Mouse (Mus musculus) midbrain, postnatal 0 days (tissue): ENCODE measurements at regions not wholly inside any gene's neighbourhood (a gene's known extent, or its start where the extent isn't known, plus 50 kb on each side); places are given as distances from the start of the nearest gene placed in this dataset.
A peak's percentile ranks its signal among the peaks of the same experiment; 100 is the strongest.

Experiments
- ATAC-seq: fragments of 200-750 bp; cut with Nextera tagmentation; 2 replicates; pipeline ENCODE4 v1.8.0; 2017; ENCODE audit warnings: moderate number of reproducible peaks, mild to moderate bottlenecking, moderate TSS enrichment, moderate library complexity; ENCODE audit not compliant: low FRiP score
- DNase-seq: peaks from one replicate; pipeline ENCODE4 v3.0.0-alpha.2; 2015; ENCODE audit warnings: low spot score
- H3K27ac ChIP-seq: fragments of 300-500 bp; sonication (generic); 2 replicates; pipeline ENCODE4 v1.5.1; 2014; ENCODE audit warnings: low read depth, mild to moderate bottlenecking, low read length, mixed read lengths
- H3K27me3 ChIP-seq: fragments of 300-500 bp; sonication (generic); 2 replicates; pipeline ENCODE4 v1.6.1; 2014; ENCODE audit warnings: low read length, control low read depth, mixed read lengths; ENCODE audit not compliant: insufficient read depth
- H3K36me3 ChIP-seq: fragments of 300-500 bp; sonication (generic); 2 replicates; pipeline ENCODE4 v1.6.1; 2014; ENCODE audit warnings: low read length, control low read depth, mixed read lengths; ENCODE audit not compliant: insufficient read depth
- H3K4me1 ChIP-seq: fragments of 300-500 bp; sonication (generic); 2 replicates; pipeline ENCODE4 v1.6.1; 2014; ENCODE audit warnings: mild to moderate bottlenecking, control low read depth, antibody characterized with exemption, low read length, mixed read lengths; ENCODE audit not compliant: insufficient read depth
- H3K4me2 ChIP-seq: fragments of 300-500 bp; sonication (generic); 2 replicates; pipeline ENCODE4 v1.6.1; 2014; ENCODE audit warnings: low read depth, mild to moderate bottlenecking, low read length, mixed read lengths; ENCODE audit not compliant: poor library complexity, severe bottlenecking
- H3K4me3 ChIP-seq: fragments of 300-500 bp; sonication (generic); 2 replicates; pipeline ENCODE4 v1.5.1; 2014; ENCODE audit warnings: low read depth, mild to moderate bottlenecking, low read length, moderate library complexity
- H3K9ac ChIP-seq: fragments of 300-500 bp; sonication (generic); replicated peaks from 2 replicates; pipeline ENCODE4 v1.6.1; 2014; ENCODE audit warnings: mild to moderate bottlenecking, low read length, moderate library complexity, mixed read lengths; ENCODE audit not compliant: poor library complexity, severe bottlenecking
- H3K9me3 ChIP-seq: fragments of 300-500 bp; sonication (generic); 2 replicates; pipeline ENCODE4 v1.6.1; 2016; ENCODE audit warnings: low read length, control low read depth
- CTCF ChIP-seq: IDR thresholded peaks from 2 replicates; pipeline ENCODE4 v1.5.1; 2016; ENCODE audit warnings: antibody characterized with exemption, mild to moderate bottlenecking
- WGBS: fragments of 180-500 bp; shearing (Covaris S2); extraction: QIAGEN DNeasy Blood & Tissue Kit; methylation state at CpG from one replicate; pipeline ENCODE4 v1.1.7; 2014; 5-methylcytosine and 5-hydroxymethylcytosine counted together

DNA sequence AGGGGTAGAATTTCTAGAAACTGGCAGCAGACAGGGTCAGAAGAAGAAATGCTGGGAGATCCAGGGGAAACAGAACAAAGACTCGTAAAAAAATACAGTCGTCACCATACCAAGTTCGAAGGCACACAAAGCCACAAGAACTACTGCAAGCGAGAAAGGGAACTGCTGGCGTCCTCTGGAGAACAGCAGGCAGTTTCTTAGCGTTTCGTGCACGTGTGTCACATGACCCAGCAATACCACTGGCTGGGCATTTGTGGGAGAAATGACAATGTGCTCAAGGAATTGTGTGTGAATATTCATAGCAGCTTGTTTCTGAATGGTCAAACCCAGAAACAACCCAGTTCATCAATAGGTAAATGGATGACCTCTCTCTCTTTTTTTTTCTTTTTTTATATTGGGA, 211.5 kb upstream of the Peli2 start:
- H3K4me3 ChIP-seq, result no peak overlapping the region
- no peak overlapping the region for H3K9ac ChIP-seq
- no peak overlapping the region for H3K27ac ChIP-seq
- H3K9me3 ChIP-seq, result no peaks in the 10 kb centered on the region
- ATAC-seq, result no peak
- H3K4me2 ChIP-seq, result no peak overlapping the region
- 50% methylated on average over 8 of the region's 8 CpGs for WGBS
- no peaks in the 10 kb centered on the region for H3K27me3 ChIP-seq
- no peak for TF ChIP-seq CTCF
- H3K36me3 ChIP-seq, result no peaks in the 10 kb centered on the region
- no peak for DNase-seq
- peaks cover 10% of the 10 kb centered on the region; the same call in 1 of the 2 replicates for H3K4me1 ChIP-seq

DNA sequence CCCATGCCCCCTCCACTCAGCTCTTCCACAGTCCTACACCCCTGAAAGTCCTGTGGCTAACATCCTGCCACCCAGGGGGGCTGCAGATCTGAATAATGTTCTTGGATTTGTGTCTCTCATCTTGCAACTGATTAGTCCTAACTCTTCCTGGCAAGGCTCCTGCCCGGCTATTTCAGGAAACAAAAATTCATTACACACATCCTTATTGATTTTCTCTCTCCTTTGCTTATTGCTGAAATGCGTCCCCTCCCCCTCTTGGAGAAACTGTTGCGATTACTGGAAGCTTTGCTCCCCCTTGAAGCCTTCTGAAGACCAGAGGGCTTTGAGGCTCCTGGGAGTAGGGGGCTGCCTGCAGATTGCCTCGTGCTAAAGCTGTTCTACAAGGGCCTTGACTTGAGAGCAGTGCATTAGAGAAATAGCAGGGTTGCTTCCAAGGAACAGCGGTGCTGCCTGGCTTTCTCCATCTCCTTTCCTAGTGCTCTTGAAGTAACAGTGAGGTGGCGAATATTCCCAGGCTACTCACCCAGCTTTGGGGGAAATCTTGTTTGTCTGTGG, 209.8 kb upstream of the Peli2 start:
- 21% methylated on average over 6 of the region's 6 CpGs for WGBS
- Histone ChIP-seq H3K4me1 (peaks cover 10% of the 10 kb centered on the region; the same call in 1 of the 2 replicates), H3K4me3 (no peak overlapping the region), H3K9me3 (no peaks in the 10 kb centered on the region), H3K36me3 (no peaks in the 10 kb centered on the region), H3K27ac (no peak overlapping the region; the same call in 1 of the 2 replicates), H3K9ac (no peak overlapping the region), H3K27me3 (no peaks in the 10 kb centered on the region), H3K4me2 (no peak overlapping the region)
- no peak for TF ChIP-seq CTCF
- no peak for DNase-seq
- no peak for ATAC-seq

DNA sequence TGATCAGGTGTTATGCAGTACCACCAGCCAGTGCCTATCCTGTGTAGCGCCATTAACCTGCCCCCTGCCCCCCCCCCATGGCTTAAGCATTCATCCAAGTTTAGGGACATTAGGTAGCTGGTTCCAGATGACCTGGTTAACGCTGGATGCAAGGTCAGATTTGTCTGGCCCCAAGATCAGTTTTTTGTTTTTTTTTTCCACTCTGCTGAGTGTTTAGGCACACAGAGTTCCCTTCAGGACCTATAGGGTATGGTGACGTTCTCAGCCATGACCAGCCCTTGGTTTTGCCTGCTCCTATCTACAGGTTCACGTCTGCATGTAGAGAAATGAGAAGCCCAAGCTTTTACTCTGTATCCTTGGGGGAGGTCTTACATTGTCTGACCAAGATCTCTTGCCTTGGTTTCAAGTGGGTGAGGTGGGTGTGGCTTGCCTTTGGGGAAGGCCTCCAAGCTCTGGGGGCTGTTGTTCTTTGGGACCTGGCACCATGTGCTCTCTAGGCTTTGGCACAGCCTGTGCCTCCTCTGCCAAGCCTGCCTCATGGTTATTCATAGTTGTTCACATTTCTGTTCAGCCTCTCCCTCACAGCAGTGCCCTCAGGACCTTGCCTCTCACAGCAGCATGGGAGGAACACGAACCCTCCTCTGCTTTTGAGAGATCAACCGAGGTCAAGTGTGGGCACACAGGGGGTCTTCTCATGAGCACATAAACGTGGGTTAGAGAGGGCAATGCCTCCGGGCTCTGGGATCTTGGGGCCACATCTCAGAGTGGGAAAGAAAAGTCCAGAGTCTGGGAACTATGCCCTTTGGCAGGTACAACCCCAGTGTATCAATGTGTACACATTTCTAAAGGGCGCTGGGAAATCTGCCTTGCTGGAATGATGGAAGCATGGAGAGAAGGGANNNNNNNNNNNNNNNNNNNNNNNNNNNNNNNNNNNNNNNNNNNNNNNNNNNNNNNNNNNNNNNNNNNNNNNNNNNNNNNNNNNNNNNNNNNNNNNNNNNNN, 208.8 kb upstream of the Peli2 start:
- ATAC-seq, result peak; percentile 84
- TF ChIP-seq CTCF, result no peak
- no peak overlapping the region for H3K9ac ChIP-seq
- H3K36me3 ChIP-seq, result no peaks in the 10 kb centered on the region
- no peaks in the 10 kb centered on the region for H3K9me3 ChIP-seq
- H3K27ac ChIP-seq, result no peak overlapping the region
- peaks cover 13% of the 10 kb centered on the region; the same call in 1 of the 2 replicates for H3K4me1 ChIP-seq
- H3K4me3 ChIP-seq, result no peak overlapping the region
- H3K27me3 ChIP-seq, result no peaks in the 10 kb centered on the region
- peak; percentile 82 for DNase-seq
- WGBS, result 67% methylated on average over 9 of the region's 9 CpGs
- H3K4me2 ChIP-seq, result no peak overlapping the region

DNA sequence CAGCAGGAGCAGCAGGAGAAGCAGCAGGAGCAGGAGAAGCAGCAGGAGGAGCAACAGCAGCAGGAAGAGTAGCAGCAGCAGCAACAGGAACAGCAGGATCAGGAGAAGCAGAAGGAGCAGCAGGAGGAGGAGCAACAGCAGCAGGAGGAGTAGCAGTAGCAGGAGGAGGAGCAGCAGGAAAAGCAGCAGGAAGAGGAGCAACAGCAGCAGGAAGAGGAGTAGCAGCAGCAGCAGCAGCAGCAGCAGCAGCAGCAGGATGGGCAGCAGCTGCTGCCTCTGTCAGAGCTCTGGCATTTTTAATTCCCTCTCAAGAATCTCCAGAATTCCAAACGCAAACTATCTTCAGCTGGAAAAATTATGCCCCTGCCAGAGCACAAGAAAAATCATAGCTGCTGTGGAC, 205.0 kb upstream of the Peli2 start:
- 68% methylated on average over 1 of the region's 1 CpGs for whole genome bisulfite sequencing
- TF ChIP-seq CTCF, result no peak
- no peak overlapping the region for H3K27ac ChIP-seq

DNA sequence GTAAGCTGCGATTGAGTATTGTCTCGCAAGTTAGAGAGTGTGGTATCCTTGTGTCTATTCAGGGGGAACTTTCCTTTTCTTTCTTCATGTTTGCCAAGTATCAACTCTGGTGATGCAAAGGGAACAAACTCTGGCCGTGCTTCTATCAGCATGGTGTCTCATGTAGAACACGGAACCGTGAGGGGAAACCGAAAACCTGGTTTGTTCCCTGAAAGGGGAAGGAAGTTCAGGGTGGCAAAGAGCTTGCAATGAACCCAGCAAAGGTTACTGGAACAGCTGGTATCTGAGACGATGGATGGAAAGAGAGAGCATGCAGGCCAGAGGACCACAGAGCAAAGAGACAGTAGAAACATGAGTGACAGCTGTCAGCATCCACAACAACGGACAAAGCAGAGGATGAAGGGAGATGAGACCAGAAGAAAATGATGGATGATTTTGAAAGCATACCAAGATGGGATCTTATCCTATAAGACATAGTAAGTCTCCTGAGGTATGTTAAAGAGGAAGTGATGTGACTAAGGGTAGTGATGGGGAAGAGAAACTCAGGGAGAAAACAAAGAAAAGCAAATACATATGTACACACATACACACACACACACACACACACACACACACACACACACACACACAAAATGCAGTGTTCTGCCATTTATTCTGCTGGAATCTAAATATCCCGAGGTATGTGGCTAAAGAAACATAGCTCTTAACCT, 199.8 kb upstream of the Peli2 start:
- Histone ChIP-seq H3K4me3 (no peak overlapping the region), H3K4me1 (0 out of 2 replicates have a peak, but pooled peaks cover 3% of the 10 kb centered on the region), H3K36me3 (no peaks in the 10 kb centered on the region), H3K27me3 (no peaks in the 10 kb centered on the region), H3K9ac (no peak overlapping the region), H3K4me2 (no peak overlapping the region), H3K9me3 (no peaks in the 10 kb centered on the region), H3K27ac (no peak overlapping the region)
- WGBS, result 95% methylated on average over 9 of the region's 9 CpGs
- DNase-seq (no peak), ATAC-seq (no peak)
- TF ChIP-seq CTCF, result no peak

More for the DNA sequence above, 205.0 kb upstream of the Peli2 start:
- Histone ChIP-seq H3K4me2 (no peak overlapping the region), H3K36me3 (no peaks in the 10 kb centered on the region), H3K27me3 (no peaks in the 10 kb centered on the region), H3K4me3 (no peak overlapping the region), H3K9me3 (no peaks in the 10 kb centered on the region), H3K4me1 (peaks cover 10% of the 10 kb centered on the region; the same call in 1 of the 2 replicates), H3K9ac (no peak overlapping the region)
- DNase-seq (no peak), ATAC-seq (no peak)
